Mouse (Mus musculus) Patski (cell line): ENCODE measurements around the gene Alkbh1. TPM values are rescaled to one million over a fixed set of nuclear protein-coding genes. Genes with fewer than 3 reads are reported as not detected.

Experiments
- ATAC-seq: fragments of 100-300 bp; one replicate; pipeline ENCODE4 v1.8.0; 2021
- CTCF ChIA-PET: fragments of 350-600 bp; sonication (Branson Sonifier 250); formaldehyde crosslinking; loops from one replicate; lab custom pipeline; 2022; ENCODE audit warnings: inconsistent platforms; lab: Charles Lee
- POLR2A ChIA-PET: fragments of 350-600 bp; sonication (Branson Sonifier 250); formaldehyde crosslinking; loops from one replicate; lab custom pipeline; 2022; ENCODE audit warnings: antibody characterized with exemption, inconsistent platforms; lab: Charles Lee
- DNase-seq: peaks from one replicate; pipeline ENCODE4 v3.0.0-alpha.2; 2011; ENCODE audit warnings: low read depth, low spot score
- H3K27me3 ChIP-seq: fragments of 371-371 bp; one replicate; pipeline ENCODE4 v1.5.1; 2021
- CTCF ChIP-seq: fragments of 100-300 bp; IDR thresholded peaks from one replicate; pipeline ENCODE4 v1.5.1; 2021
- in situ Hi-C: fragments of 300-500 bp; cut with MboI; formaldehyde crosslinking; loops from 3 replicates; pipeline ENCODE4 v1.11.1; 2018; ENCODE audit warnings: low pct_unique_long_range_greater_than_20kb, mixed read lengths
- polyA plus RNA-seq: library from polyadenylated mRNA; unstranded; gene quantifications from one replicate; pipeline ENCODE4 v1.2.3, GENCODE M21; 2021

Alkbh1 gene
- polyA plus RNA-seq, 1 experiment from 2014 or later = 15.5 TPM

DNA sequence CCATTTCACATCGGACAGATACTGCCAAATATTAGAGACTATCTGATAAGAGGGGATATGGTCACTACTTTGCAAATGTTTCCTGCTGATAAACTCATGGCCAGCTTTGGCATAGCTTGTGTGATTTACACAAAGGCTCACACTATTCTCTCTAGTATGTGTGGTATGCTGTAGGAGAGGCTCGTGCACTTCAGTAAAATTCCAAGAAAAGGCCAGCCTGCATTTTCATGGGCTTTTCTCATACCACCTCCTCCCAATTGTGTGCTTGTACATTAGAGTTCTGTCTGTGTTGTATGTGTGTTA, 62.5 kb downstream of the Alkbh1 start:
- CTCF ChIA-PET = interaction anchor here (1.0 to 1.5 kb wide), 2 partner anchors 32 to 34 kb away, joined by 3 to 4 read pairs; no protein-coding TSS in a partner anchor
- POLR2A ChIA-PET = no interaction called here
- ATAC-seq (no peak), DNase-seq (no peak)
- TF ChIP-seq CTCF = no peak
- in situ Hi-C loops = no loop called here
- H3K27me3 ChIP-seq = no peaks in the 10 kb centered on the region

- ATAC-seq (no peak), DNase-seq (no peak)
- H3K27me3 ChIP-seq = no peaks in the 10 kb centered on the region
- in situ Hi-C loops = no loop called here
- ChIA-PET CTCF (interaction anchor here (1.0 to 1.5 kb wide), 2 partner anchors 33 to 34 kb away, joined by 3 to 4 read pairs; no protein-coding TSS in a partner anchor), POLR2A (no interaction called here)
- no peak for TF ChIP-seq CTCF
These were observed 63.0 kb downstream of the Alkbh1 start for GRCm38 (mm10) chr12:87380586-87381379.

- no peaks in the 10 kb centered on the region for H3K27me3 ChIP-seq
- ATAC-seq (no peak), DNase-seq (no peak)
- ChIA-PET CTCF (no interaction called here), POLR2A (no interaction called here)
- in situ Hi-C loops = no loop called here
- no peak for TF ChIP-seq CTCF
These were observed 64.3 kb downstream of the Alkbh1 start for GRCm38 (mm10) chr12:87379496-87379895.

Other genes starting within 250 kb of the Alkbh1 start
- gene Samd15, start 244.3 kb downstream of the Alkbh1 start, polyA plus RNA-seq = 1.2 TPM
- 13.8 TPM for gene Tmed8, start 243.6 kb downstream of the Alkbh1 start, polyA plus RNA-seq
- 0.24 TPM for gene Noxred1, start 205.3 kb downstream of the Alkbh1 start, polyA plus RNA-seq
- 63.6 TPM for gene Vipas39, start 177.8 kb downstream of the Alkbh1 start, polyA plus RNA-seq
- gene Ahsa1, start 177.5 kb downstream of the Alkbh1 start, polyA plus RNA-seq = 157 TPM
- gene Ism2, start 144.3 kb downstream of the Alkbh1 start, polyA plus RNA-seq = 0.27 TPM
- 164 TPM for gene Sptlc2, start 55.7 kb downstream of the Alkbh1 start, polyA plus RNA-seq
- 138 TPM for gene Slirp, start 121 bp downstream of the Alkbh1 start, polyA plus RNA-seq
- gene Snw1, start 28.3 kb upstream of the Alkbh1 start, polyA plus RNA-seq = 99.2 TPM
- gene Gm5788, start 50.7 kb upstream of the Alkbh1 start, polyA plus RNA-seq = not detected
- 0.27 TPM for gene Gm8300, start 70.3 kb upstream of the Alkbh1 start, polyA plus RNA-seq
- 0.19 TPM for gene Oog1, start 158.7 kb upstream of the Alkbh1 start, polyA plus RNA-seq
- 0.13 TPM for gene Gm4027, start 174.9 kb upstream of the Alkbh1 start, polyA plus RNA-seq
- not detected for gene Gm16381, start 200.6 kb upstream of the Alkbh1 start, polyA plus RNA-seq